Mouse (Mus musculus) CD4-positive, CD25-positive, alpha-beta regulatory T cell, adult 9 weeks (primary cell): Measurements from ENCODE around the gene Dnajb11. TPM values are rescaled to one million over a fixed set of nuclear protein-coding genes. Genes with fewer than 3 reads are reported as not detected.

Experiments used
- polyA plus RNA-seq: library from polyadenylated mRNA; unstranded; fragments of 100-300 nt; shearing (Covaris generic); gene quantifications from one replicate; pipeline ENCODE4 v1.2.1, GENCODE M21; 2017

Dnajb11 gene
- polyA plus RNA-seq = 111 TPM

GRCm38 (mm10) chr16:22857431-22858113 is at the start of gene Dnajb11, which contains the start of gene Tbccd1:
Gene Dnajb11, plus strand, starts transcription at chr16:22857845.
Gene Tbccd1, minus strand, starts transcription at chr16:22857669.

GRCm38 (mm10) chr16:22811477-22811876 is 46.2 kb upstream of the Dnajb11 start, which contains the start of gene Crygs:
Gene Crygs, minus strand, starts transcription at chr16:22811577.

GRCm38 (mm10) chr16:22890683-22891510 is 33.3 kb downstream of the Dnajb11 start, which contains the start of gene Ahsg:
Gene Ahsg, plus strand, starts transcription at chr16:22891277.

GRCm38 (mm10) chr16:22918034-22918433 is 60.4 kb downstream of the Dnajb11 start, which contains the start of gene Fetub:
Gene Fetub, plus strand, starts transcription at chr16:22918334.

Other genes starting within 250 kb of the Dnajb11 start
- 2.5 TPM for gene Dgkg, start 200.6 kb upstream of the Dnajb11 start, polyA plus RNA-seq
- not detected for gene Crygs, start 46.3 kb upstream of the Dnajb11 start, polyA plus RNA-seq
- 29.1 TPM for gene Tbccd1, start 176 bp upstream of the Dnajb11 start, polyA plus RNA-seq
- not detected for gene Ahsg, start 33.4 kb downstream of the Dnajb11 start, polyA plus RNA-seq
- gene Fetub, start 60.5 kb downstream of the Dnajb11 start, polyA plus RNA-seq = not detected
- not detected for gene Hrg, start 93.2 kb downstream of the Dnajb11 start, polyA plus RNA-seq
- not detected for gene Kng2, start 171.6 kb downstream of the Dnajb11 start, polyA plus RNA-seq
- not detected for gene Kng1, start 200.0 kb downstream of the Dnajb11 start, polyA plus RNA-seq
- 294 TPM for gene Eif4a2, start 249.6 kb downstream of the Dnajb11 start, polyA plus RNA-seq